Mouse (Mus musculus): ENCODE results near the gene Emc9.

GRCm38 (mm10) chr14:55592226-55592625 lies 7.1 kb upstream of the Emc9 start:
- TF ChIP-seq GATA1 (IDR thresholded peaks at IDR 0.05; ENCODE audit: low read depth, low read length) = no peak
- TF ChIP-seq MAFK (IDR thresholded peaks at IDR 0.05; ENCODE audit: borderline replicate concordance, low read depth, low read length) = no peak
- TF ChIP-seq UBTF (IDR thresholded peaks at IDR 0.05; ENCODE audit: borderline replicate concordance, insufficient read depth, low read depth, low read length) = no peak
- TF ChIP-seq CTCF (IDR thresholded peaks at IDR 0.05 in 2 of 3, conservative IDR thresholded peaks at IDR 0.05 in 1 of 3; ENCODE audit: control insufficient read depth in 1 of 3, insufficient read depth in 1 of 3, low read depth in 2 of 3, low read length in 3 of 3, poor library complexity in 1 of 3, severe bottlenecking in 1 of 3) = no peak
- TF ChIP-seq POLR2AphosphoS2 (IDR thresholded peaks at IDR 0.05; ENCODE audit: low read length) = no peak
- no peak for TF ChIP-seq TAL1 (IDR thresholded peaks at IDR 0.05; ENCODE audit: low read length)
- no peak for TF ChIP-seq BHLHE40 (IDR thresholded peaks at IDR 0.05; ENCODE audit: borderline replicate concordance, low read depth, low read length)
- TF ChIP-seq TBP (IDR thresholded peaks at IDR 0.05; ENCODE audit: low read depth, low read length) = no peak
- TF ChIP-seq MAX (IDR thresholded peaks at IDR 0.05; ENCODE audit: low read length) = no peak
